ENCODE assay signal across 12 mouse cellular contexts in genomic region chr2:93488911-93489587, GRCm38 (mm10). TPM values are rescaled to one million over a fixed set of nuclear protein-coding genes. Genes with fewer than 3 reads are reported as not detected.
DNase-seq lines count a peak whose midpoint lies in the region; ATAC-seq lines count a peak whose summit lies in the region.
"Had no signal": no experiment of that assay in that cellular context is flagged by ENCODE, and none has a peak within 500 bp of the region (broad histone marks: within the 10 kb centered on the region; RNA-seq: fewer than 3 reads in every experiment).

No protein-coding gene starts in this region.

- H3K9ac ChIP-seq in lung, embryonic 16.5 days (ENCODE audit: low read length): no peak overlapping the region
- H3K9ac ChIP-seq in hindbrain, embryonic 14.5 days: no peak overlapping the region
- H3K9ac ChIP-seq: heart, embryonic 13.5 days; limb, embryonic 15.5 days had no signal

- H3K27ac ChIP-seq in lung, embryonic 16.5 days (ENCODE audit: low read length): no peak overlapping the region
- H3K27ac ChIP-seq in hindbrain, embryonic 14.5 days: no peak overlapping the region
- H3K27ac ChIP-seq: heart, embryonic 13.5 days; layer of hippocampus, adult 2 months; limb, embryonic 15.5 days had no signal

- peak; percentile 69 for DNase-seq in heart, postnatal 4 days
- no peak for DNase-seq in heart, postnatal 36 days
- no peak for DNase-seq in lung, adult 18-20 months
- no peak for DNase-seq in hindbrain, embryonic 14.5 days (ENCODE audit: low spot score)
- peak; percentile 37 for DNase-seq in retina, embryonic 14.5 days (ENCODE audit: low spot score)
- DNase-seq in right cerebral cortex, adult 2 months (ENCODE audit: low spot score in 2 of 2): no peak
- no peak for DNase-seq in adrenal gland, adult 8-10 months
- DNase-seq: thymus, adult 2 months had no signal

- peaks cover 7% of the 10 kb centered on the region for H3K4me1 ChIP-seq in lung, embryonic 16.5 days (replicated peaks; ENCODE audit: control insufficient read depth, insufficient read depth, low read length)
- peaks cover 10% of the 10 kb centered on the region; the same call in 1 of the 2 replicates for H3K4me1 ChIP-seq in hindbrain, embryonic 14.5 days (replicated peaks; ENCODE audit: control insufficient read depth, insufficient read depth, low read length)

- peak; percentile 58 for ATAC-seq in lung, embryonic 16.5 days (ENCODE audit: low read depth)
- ATAC-seq in hindbrain, embryonic 14.5 days (ENCODE audit: low FRiP score): peak; percentile 46; the same call in 1 of the 2 replicates

- H3K36me3 ChIP-seq in lung, embryonic 16.5 days (ENCODE audit: control insufficient read depth, insufficient read depth, low read length): no peaks in the 10 kb centered on the region
- H3K36me3 ChIP-seq in hindbrain, embryonic 14.5 days (replicated peaks; ENCODE audit: control insufficient read depth, insufficient read depth): no peaks in the 10 kb centered on the region
- H3K36me3 ChIP-seq: heart, embryonic 13.5 days; limb, embryonic 15.5 days had no signal

- H3K27me3 ChIP-seq in lung, embryonic 16.5 days (ENCODE audit: control insufficient read depth, insufficient read depth, low read depth, low read length): peaks cover 3% of the 10 kb centered on the region; the same call in 1 of the 2 replicates
- H3K27me3 ChIP-seq in hindbrain, embryonic 14.5 days (ENCODE audit: control insufficient read depth, insufficient read depth, low read length): no peaks in the 10 kb centered on the region

- H3K4me2 ChIP-seq in lung, embryonic 16.5 days (ENCODE audit: low read depth, low read length): no peak overlapping the region
- no peak overlapping the region for H3K4me2 ChIP-seq in hindbrain, embryonic 14.5 days (replicated peaks)
- H3K4me2 ChIP-seq: heart, embryonic 13.5 days; limb, embryonic 15.5 days had no signal

- 19% methylated on average over 19 of the region's 19 CpGs for WGBS in lung, embryonic 16.5 days
- WGBS in hindbrain, embryonic 14.5 days: 28% methylated on average over 19 of the region's 19 CpGs

- intact Hi-C loops in heart, postnatal 36 days (cut with DNase I): no loop called here

- no peak overlapping the region for H3K4me3 ChIP-seq in lung, embryonic 16.5 days (ENCODE audit: low read length)
- no peak overlapping the region for H3K4me3 ChIP-seq in hindbrain, embryonic 14.5 days (replicated peaks; ENCODE audit: low read length)
- H3K4me3 ChIP-seq: heart, embryonic 13.5 days; layer of hippocampus, adult 2 months; limb, embryonic 15.5 days had no signal

- H3K9me3 ChIP-seq in lung, embryonic 16.5 days (ENCODE audit: control insufficient read depth, low read length): no peaks in the 10 kb centered on the region
- no peaks in the 10 kb centered on the region for H3K9me3 ChIP-seq in hindbrain, embryonic 14.5 days (ENCODE audit: control insufficient read depth, low read length)
- H3K9me3 ChIP-seq: heart, embryonic 13.5 days; limb, embryonic 15.5 days had no signal

RNA-seq across cellular contexts. Expression of gene Cd82, which starts 26.1 kb away (rescaled TPM):
- total RNA-seq in heart, postnatal 4 days (2021): 10 to 100 TPM; 18.4 to 19.7 TPM
- 10 to 100 TPM; 10.7 to 13.8 TPM for total RNA-seq in heart, postnatal 36 days (2021)
- polyA plus RNA-seq in lung, embryonic 16.5 days (2015; fragmentation: Nextera tagmentation; extraction: Ambion mirVana): 63.6 and 81.5 TPM in 2 replicates
- 14.2 and 20.0 TPM in 2 replicates for polyA plus RNA-seq in hindbrain, embryonic 14.5 days (2014; fragmentation: Nextera tagmentation; extraction: Ambion mirVana)
- total RNA-seq in adrenal gland, adult 8-10 months (2022): 100 to 1,000 TPM in 1 of 4 experiments, 10 to 100 TPM in 3; 74.6 to 101 (median 78.3) TPM

Comparison
In these comparisons a context has a peak if more than half of its experiments do, and no peak if none do; other contexts are left out.
1. DNase-seq: peak in heart, postnatal 4 days (single experiment) and retina, embryonic 14.5 days (single experiment); none in heart, postnatal 36 days (0 of 2), lung, adult 18-20 months (0 of 2), hindbrain, embryonic 14.5 days (single experiment), right cerebral cortex, adult 2 months (0 of 2) and adrenal gland, adult 8-10 months (single experiment).